Mouse (Mus musculus) E14TG2a.4 (cell line): ENCODE results near the gene Aoc2.

Experiments used
- CTCF ChIP-seq: conservative IDR thresholded peaks from 2 replicates; pipeline ENCODE4 v1.5.1; 2014; ENCODE audit warnings: low read length
- POU5F1 ChIP-seq: IDR thresholded peaks from 2 replicates; pipeline ENCODE4 v1.6.1; 2014; ENCODE audit warnings: low read length, borderline replicate concordance

- TF ChIP-seq CTCF, result no peak
- TF ChIP-seq POU5F1, result no peak
Measured at GRCm38 (mm10) chr11:101338123-101338760, 13.4 kb downstream of the Aoc2 start.
